Mouse (Mus musculus) heart, adult 18-20 months (tissue): ENCODE results near the gene Ppp3ca. TPM values are rescaled to one million over a fixed set of nuclear protein-coding genes. Genes with fewer than 3 reads are reported as not detected.

Source experiments
- DNase-seq, 2 experiments: peaks; one replicate each; pipeline ENCODE4 v3.0.0; 2021 to 2022; ENCODE audit warnings: mixed read lengths in 1 of 2
- long read RNA-seq, 2 experiments: library from polyadenylated mRNA; stranded (forward); transcript quantifications; one replicate each; pipeline ENCODE4 v2.0.0; 2021
- total RNA-seq, 2 experiments: library from RNA; stranded (reverse); gene quantifications; 2 replicates each; pipeline ENCODE4 v1.2.3; 2021

Ppp3ca gene
- total RNA-seq: 10 to 100 TPM; 42.9 to 44.5 TPM
- long read RNA-seq, experiment 1, full-length matches to known transcripts: 55 of 61 reads
- long read RNA-seq, experiment 1, partial matches to known transcripts: 1 of 61 reads
- long read RNA-seq, experiment 1, other reads (novel, unspliced or antisense): 5 of 61 reads
- long read RNA-seq, experiment 2, full-length matches to known transcripts: 28 of 35 reads
- long read RNA-seq, experiment 2, partial matches to known transcripts: 2 of 35 reads
- long read RNA-seq, experiment 2, other reads (novel, unspliced or antisense): 5 of 35 reads

- DNase-seq: no peak
Observed at GRCm38 (mm10) chr3:136670110-136670359, at the start of gene Ppp3ca. Gene Ppp3ca, plus strand, starts transcription at chr3:136670124.

GRCm38 (mm10) chr3:136640544-136641230 lies 29.2 kb upstream of the Ppp3ca start:
- DNase-seq: no peak

- DNase-seq: no peak
Observed at GRCm38 (mm10) chr3:136650966-136651365, 19.0 kb upstream of the Ppp3ca start.

- no peak for DNase-seq
Observed at GRCm38 (mm10) chr3:136651496-136651895, 18.4 kb upstream of the Ppp3ca start.

- no peak for DNase-seq
Observed at GRCm38 (mm10) chr3:136656460-136657035, 13.4 kb upstream of the Ppp3ca start.

GRCm38 (mm10) chr3:136658681-136659080 lies 11.2 kb upstream of the Ppp3ca start:
- DNase-seq: no peak

- DNase-seq: no peak
Observed at GRCm38 (mm10) chr3:136665119-136665518, 4.8 kb upstream of the Ppp3ca start.

- peak; percentile 90 to 91 for DNase-seq
Observed at GRCm38 (mm10) chr3:136668072-136668471, 1.9 kb upstream of the Ppp3ca start.

GRCm38 (mm10) chr3:136669231-136670109 lies 454 bp upstream of the Ppp3ca start:
- DNase-seq: peak; percentile 100

GRCm38 (mm10) chr3:136670360-136671131 lies 622 bp downstream of the Ppp3ca start:
- peak; percentile 72 to 79 for DNase-seq

GRCm38 (mm10) chr3:136671161-136671939 lies 1.4 kb downstream of the Ppp3ca start:
- DNase-seq: peak; percentile 81 to 83

GRCm38 (mm10) chr3:136671940-136672278 lies 2.0 kb downstream of the Ppp3ca start:
- DNase-seq: peak in 1 of 2 experiments; percentile 22

GRCm38 (mm10) chr3:136672870-136673269 lies 2.9 kb downstream of the Ppp3ca start:
- DNase-seq: no peak

- no peak for DNase-seq
Observed at GRCm38 (mm10) chr3:136673363-136673762, 3.4 kb downstream of the Ppp3ca start.

GRCm38 (mm10) chr3:136674486-136674885 lies 4.6 kb downstream of the Ppp3ca start:
- DNase-seq: no peak

- DNase-seq: no peak
Observed at GRCm38 (mm10) chr3:136676991-136677390, 7.1 kb downstream of the Ppp3ca start.

- DNase-seq: no peak
Observed at GRCm38 (mm10) chr3:136678386-136678785, 8.5 kb downstream of the Ppp3ca start.

- no peak for DNase-seq
Observed at GRCm38 (mm10) chr3:136679903-136680491, 10.1 kb downstream of the Ppp3ca start.

- no peak for DNase-seq
Observed at GRCm38 (mm10) chr3:136682242-136682641, 12.3 kb downstream of the Ppp3ca start.

GRCm38 (mm10) chr3:136684191-136684958 lies 14.5 kb downstream of the Ppp3ca start:
- no peak for DNase-seq
